Mouse (Mus musculus) telencephalon, adult 2 months (tissue): ENCODE measurements around the gene Klk15.
"Not testable (repeated sequence)": the region's sequence is repeated elsewhere in the genome, so short reads cannot be mapped to it uniquely, and the experiment has no call there.

Experiments
- DNase-seq: peaks from one replicate; pipeline ENCODE4 v3.0.0-alpha.2; 2011; ENCODE audit warnings: low read depth, low spot score

Gene Klk15

GRCm38 (mm10) chr7:43975761-43976160 lies 42.2 kb downstream of the Klk15 start, which contains the start of gene Klk1b9:
Klk1b9 (plus strand) TSS chr7:43976061.
- DNase-seq = not testable (repeated sequence)

- DNase-seq = no peak
Measured at GRCm38 (mm10) chr7:43985657-43986056, 52.1 kb downstream of the Klk15 start.
